ENCODE assay signal across 13 mouse cellular contexts in genomic region chr17:44077843-44078160, GRCm38 (mm10). TPM values are rescaled to one million over a fixed set of nuclear protein-coding genes. Genes with fewer than 3 reads are reported as not detected.
DNase-seq lines count a peak whose midpoint lies in the region; ATAC-seq and TF ChIP-seq lines count a peak whose summit lies in the region.
"Had no signal": no experiment of that assay in that cellular context is flagged by ENCODE, and none has a peak within 500 bp of the region (broad histone marks: within the 10 kb centered on the region; RNA-seq: fewer than 3 reads in every experiment).

No protein-coding gene starts in this region.

- peaks cover 4% of the 10 kb centered on the region for H3K4me1 ChIP-seq in forebrain, postnatal 0 days (ENCODE audit: insufficient read depth)
- peaks cover 6% of the 10 kb centered on the region for H3K4me1 ChIP-seq in forebrain, embryonic 13.5 days
- no peaks in the 10 kb centered on the region for H3K4me1 ChIP-seq in stomach, embryonic 16.5 days (ENCODE audit: control insufficient read depth, insufficient read depth, low read length)
- H3K4me1 ChIP-seq in stomach, postnatal 0 days (replicated peaks; ENCODE audit: control insufficient read depth, insufficient read depth), result no peaks in the 10 kb centered on the region

- ATAC-seq in forebrain, postnatal 0 days, result no peak
- ATAC-seq in forebrain, embryonic 13.5 days, result no peak
- no peak for ATAC-seq in stomach, embryonic 16.5 days (ENCODE audit: insufficient read depth, low FRiP score)
- no peak for ATAC-seq in stomach, postnatal 0 days (ENCODE audit: low FRiP score, low TSS enrichment)
- 0 out of 2 replicates have a peak, but pooled peaks have one; percentile 32 for ATAC-seq in erythroid progenitor cell, adult 5-6 weeks (replicated peaks; ENCODE audit: low FRiP score, poor library complexity, severe bottlenecking)
- ATAC-seq in megakaryocyte progenitor cell, adult 5-6 weeks (replicated peaks; ENCODE audit: poor library complexity), result 0 out of 2 replicates have a peak, but pooled peaks have one; percentile 7

- no peak for DNase-seq in forebrain, postnatal 0 days
- DNase-seq in stomach, postnatal 0 days (ENCODE audit: low spot score), result no peak
- DNase-seq in gastrocnemius, adult 2 months, result no peak
- DNase-seq in retina, embryonic 14.5 days (ENCODE audit: low spot score), result no peak
- DNase-seq: adrenal gland, adult 8-10 months; adrenal gland, postnatal 25 days; gastrocnemius, postnatal 14 days had no signal

- 51% methylated on average over 2 of the region's 2 CpGs for WGBS in forebrain, postnatal 0 days
- WGBS in forebrain, embryonic 13.5 days, result 59% methylated on average over 2 of the region's 2 CpGs
- 64% methylated on average over 2 of the region's 2 CpGs for WGBS in stomach, embryonic 16.5 days
- WGBS in stomach, postnatal 0 days, result 62% methylated on average over 2 of the region's 2 CpGs

- H3K27me3 ChIP-seq in forebrain, postnatal 0 days (ENCODE audit: insufficient read depth, low read length), result no peaks in the 10 kb centered on the region
- H3K27me3 ChIP-seq in forebrain, embryonic 13.5 days, result no peaks in the 10 kb centered on the region
- no peaks in the 10 kb centered on the region for H3K27me3 ChIP-seq in stomach, embryonic 16.5 days (ENCODE audit: control insufficient read depth, insufficient read depth, low read length)
- no peaks in the 10 kb centered on the region for H3K27me3 ChIP-seq in stomach, postnatal 0 days (ENCODE audit: control insufficient read depth, insufficient read depth, low read length)
- H3K27me3 ChIP-seq: forebrain, embryonic 15.5 days; hindbrain, embryonic 13.5 days had no signal

- intact Hi-C loops in gastrocnemius, adult 2 months (cut with DNase I), result loop anchor here (5.0 kb wide), 1 partner anchor 179 kb away; no protein-coding TSS in a partner anchor

- H3K9me3 ChIP-seq in forebrain, postnatal 0 days (ENCODE audit: low read length), result no peaks in the 10 kb centered on the region
- no peaks in the 10 kb centered on the region for H3K9me3 ChIP-seq in forebrain, embryonic 13.5 days (replicated peaks)
- no peaks in the 10 kb centered on the region for H3K9me3 ChIP-seq in stomach, embryonic 16.5 days (replicated peaks; ENCODE audit: control insufficient read depth, low read length)
- H3K9me3 ChIP-seq in stomach, postnatal 0 days (ENCODE audit: control insufficient read depth, low read length), result no peaks in the 10 kb centered on the region
- H3K9me3 ChIP-seq: forebrain, embryonic 15.5 days; hindbrain, embryonic 13.5 days had no signal

- TF ChIP-seq EP300 in stomach, postnatal 0 days (optimal IDR thresholded peaks at IDR 0.05), result no peak

- H3K4me2 ChIP-seq in forebrain, postnatal 0 days (ENCODE audit: low read depth), result no peak overlapping the region
- no peak overlapping the region for H3K4me2 ChIP-seq in forebrain, embryonic 13.5 days
- no peak overlapping the region for H3K4me2 ChIP-seq in stomach, embryonic 16.5 days (ENCODE audit: low read depth, low read length)
- H3K4me2 ChIP-seq in stomach, postnatal 0 days (replicated peaks; ENCODE audit: low read depth), result no peak overlapping the region

- 0 out of 2 replicates have a peak overlapping the region, but pooled peaks have one; percentile 22 for H3K27ac ChIP-seq in forebrain, postnatal 0 days (ENCODE audit: low read depth, low read length)
- H3K27ac ChIP-seq in forebrain, embryonic 13.5 days, result no peak overlapping the region
- H3K27ac ChIP-seq in stomach, embryonic 16.5 days (ENCODE audit: low read length), result peak overlapping the region; percentile 22; the same call in 1 of the 2 replicates
- H3K27ac ChIP-seq in stomach, postnatal 0 days (replicated peaks), result no peak overlapping the region
- no peak overlapping the region for H3K27ac ChIP-seq in gastrocnemius, adult 2 months
- H3K27ac ChIP-seq: forebrain, embryonic 15.5 days had no signal

- no peak overlapping the region for H3K4me3 ChIP-seq in forebrain, postnatal 0 days (ENCODE audit: low read depth, low read length)
- no peak overlapping the region for H3K4me3 ChIP-seq in forebrain, embryonic 13.5 days
- H3K4me3 ChIP-seq in stomach, embryonic 16.5 days (replicated peaks; ENCODE audit: low read length), result no peak overlapping the region
- H3K4me3 ChIP-seq in stomach, postnatal 0 days (ENCODE audit: low read depth, low read length), result no peak overlapping the region
- no peak overlapping the region for H3K4me3 ChIP-seq in gastrocnemius, adult 2 months

- TF ChIP-seq CTCF in forebrain, postnatal 0 days (IDR thresholded peaks at IDR 0.05; ENCODE audit: low read depth), result no peak
- no peak for TF ChIP-seq CTCF in stomach, postnatal 0 days (IDR thresholded peaks at IDR 0.05; ENCODE audit: low read depth)
- no peak for TF ChIP-seq CTCF in gastrocnemius, adult 2 months (IDR thresholded peaks at IDR 0.05)

- peaks cover 14% of the 10 kb centered on the region; the same call in 1 of the 2 replicates for H3K36me3 ChIP-seq in forebrain, postnatal 0 days (ENCODE audit: insufficient read depth)
- H3K36me3 ChIP-seq in forebrain, embryonic 13.5 days (ENCODE audit: poor library complexity, severe bottlenecking), result peaks cover 20% of the 10 kb centered on the region
- peaks cover 3% of the 10 kb centered on the region; the same call in 1 of the 2 replicates for H3K36me3 ChIP-seq in stomach, embryonic 16.5 days (ENCODE audit: control insufficient read depth, insufficient read depth, low read length)
- H3K36me3 ChIP-seq in stomach, postnatal 0 days (ENCODE audit: control insufficient read depth, insufficient read depth, low read length), result no peaks in the 10 kb centered on the region

- no peak overlapping the region for H3K9ac ChIP-seq in forebrain, postnatal 0 days
- no peak overlapping the region for H3K9ac ChIP-seq in forebrain, embryonic 13.5 days
- H3K9ac ChIP-seq in stomach, embryonic 16.5 days (ENCODE audit: low read length), result no peak overlapping the region
- H3K9ac ChIP-seq in stomach, postnatal 0 days (ENCODE audit: low read length), result no peak overlapping the region
- H3K9ac ChIP-seq: forebrain, embryonic 15.5 days had no signal

RNA-seq across cellular contexts. Expression of gene Enpp5, which starts 0.8 kb away (rescaled TPM):
- total RNA-seq in forebrain, postnatal 0 days (2014; rRNA removed), result 102 and 130 TPM in 2 replicates
- 51.9 and 97.5 TPM in 2 replicates for polyA plus RNA-seq in forebrain, postnatal 0 days (2015; fragmentation: Nextera tagmentation; extraction: Ambion mirVana)
- 35.2 and 42.1 TPM in 2 replicates for polyA plus RNA-seq in forebrain, embryonic 13.5 days (2015; fragmentation: Nextera tagmentation; extraction: Ambion mirVana)
- polyA plus RNA-seq in stomach, embryonic 16.5 days (2015; fragmentation: Nextera tagmentation; extraction: Ambion mirVana), result 33.2 and 37.1 TPM in 2 replicates
- 18.7 and 21.3 TPM in 2 replicates for polyA plus RNA-seq in stomach, postnatal 0 days (2015; fragmentation: Nextera tagmentation; extraction: Ambion mirVana)
- 2.5 and 6.5 TPM in 2 replicates for total RNA-seq in erythroid progenitor cell, adult 5-6 weeks (2015; ENCODE audit: low replicate concordance)
- 1.2 and 3.0 TPM in 2 replicates for total RNA-seq in erythroid progenitor cell, adult 5-6 weeks (2017; ENCODE audit: low replicate concordance)
- total RNA-seq in megakaryocyte progenitor cell, adult 5-6 weeks (2015), result 5.2 and 5.6 TPM in 2 replicates
- 9.1 and 12.2 TPM in 2 replicates for total RNA-seq in megakaryocyte progenitor cell, adult 5-6 weeks (2017)
- total RNA-seq in gastrocnemius, adult 2 months (2021), result 1 to 10 TPM; 6.2 to 7.1 TPM

RNA-seq across cellular contexts. Expression of gene Enpp4, which starts 27.8 kb away (rescaled TPM):
- total RNA-seq in forebrain, postnatal 0 days (2014; rRNA removed), result 5.3 and 7.1 TPM in 2 replicates
- polyA plus RNA-seq in forebrain, postnatal 0 days (2015; fragmentation: Nextera tagmentation; extraction: Ambion mirVana), result 3.8 and 5.3 TPM in 2 replicates
- polyA plus RNA-seq in forebrain, embryonic 13.5 days (2015; fragmentation: Nextera tagmentation; extraction: Ambion mirVana), result 5.2 and 5.5 TPM in 2 replicates
- 5.5 and 5.9 TPM in 2 replicates for polyA plus RNA-seq in stomach, embryonic 16.5 days (2015; fragmentation: Nextera tagmentation; extraction: Ambion mirVana)
- polyA plus RNA-seq in stomach, postnatal 0 days (2015; fragmentation: Nextera tagmentation; extraction: Ambion mirVana), result 4.4 and 5.0 TPM in 2 replicates
- total RNA-seq in erythroid progenitor cell, adult 5-6 weeks (2015; ENCODE audit: low replicate concordance), result 13.3 and 15.5 TPM in 2 replicates
- total RNA-seq in erythroid progenitor cell, adult 5-6 weeks (2017; ENCODE audit: low replicate concordance), result 10.1 and 11.7 TPM in 2 replicates
- 13.9 and 14.9 TPM in 2 replicates for total RNA-seq in megakaryocyte progenitor cell, adult 5-6 weeks (2015)
- 10.8 and 13.5 TPM in 2 replicates for total RNA-seq in megakaryocyte progenitor cell, adult 5-6 weeks (2017)
- 10 to 100 TPM; 34.6 to 41.2 TPM for total RNA-seq in gastrocnemius, adult 2 months (2021)

Comparison
In these comparisons a context has a peak if more than half of its experiments do, and no peak if none do; other contexts are left out.
1. H3K27ac ChIP-seq: peak in forebrain, postnatal 0 days (single experiment) and stomach, embryonic 16.5 days (single experiment); none in forebrain, embryonic 13.5 days (single experiment), stomach, postnatal 0 days (single experiment) and gastrocnemius, adult 2 months (single experiment).
2. ATAC-seq: peak in erythroid progenitor cell, adult 5-6 weeks (single experiment) and megakaryocyte progenitor cell, adult 5-6 weeks (single experiment); none in forebrain, postnatal 0 days (single experiment), forebrain, embryonic 13.5 days (single experiment), stomach, embryonic 16.5 days (single experiment) and stomach, postnatal 0 days (single experiment).